Mouse (Mus musculus) liver, embryonic 15.5 days (tissue): ENCODE data around the gene Smox. TPM values are rescaled to one million over a fixed set of nuclear protein-coding genes. Genes with fewer than 3 reads are reported as not detected.

Experiments
- ATAC-seq: fragments of 200-750 bp; cut with Nextera tagmentation; 2 replicates; pipeline ENCODE4 v1.8.0; 2017; ENCODE audit warnings: moderate number of reproducible peaks, mild to moderate bottlenecking, moderate library complexity; ENCODE audit not compliant: insufficient read depth
- H3K27ac ChIP-seq: fragments of 300-500 bp; sonication (generic); replicated peaks from 2 replicates; pipeline ENCODE4 v1.5.1; 2015; ENCODE audit warnings: mild to moderate bottlenecking, inconsistent platforms
- H3K27me3 ChIP-seq: fragments of 300-500 bp; sonication (generic); 2 replicates; pipeline ENCODE4 v1.6.1; 2015; ENCODE audit warnings: mild to moderate bottlenecking, inconsistent platforms
- H3K36me3 ChIP-seq: fragments of 300-500 bp; sonication (generic); replicated peaks from 2 replicates; pipeline ENCODE4 v1.6.1; 2015; ENCODE audit warnings: moderate library complexity, mild to moderate bottlenecking, inconsistent platforms
- H3K4me1 ChIP-seq: fragments of 300-500 bp; sonication (generic); replicated peaks from 2 replicates; pipeline ENCODE4 v1.6.1; 2015; ENCODE audit warnings: inconsistent platforms
- H3K4me2 ChIP-seq: fragments of 300-500 bp; sonication (generic); 2 replicates; pipeline ENCODE4 v1.6.1; 2015; ENCODE audit warnings: moderate library complexity, mild to moderate bottlenecking, inconsistent platforms
- H3K4me3 ChIP-seq: fragments of 300-500 bp; sonication (generic); replicated peaks from 2 replicates; pipeline ENCODE4 v1.5.1; 2015; ENCODE audit warnings: mild to moderate bottlenecking, inconsistent platforms
- H3K9ac ChIP-seq: fragments of 300-500 bp; sonication (generic); 2 replicates; pipeline ENCODE4 v1.6.1; 2015; ENCODE audit warnings: moderate library complexity, mild to moderate bottlenecking, inconsistent platforms
- H3K9me3 ChIP-seq: fragments of 300-500 bp; sonication (generic); replicated peaks from 2 replicates; pipeline ENCODE4 v1.6.1; 2016; ENCODE audit warnings: inconsistent platforms
- WGBS: fragments of 180-500 bp; shearing (Covaris S2); methylation state at CpG from one replicate; pipeline ENCODE4 v1.1.7; 2015; ENCODE audit warnings: mixed read lengths; ENCODE audit not compliant: insufficient replicate concordance; 5-methylcytosine and 5-hydroxymethylcytosine counted together
- polyA plus RNA-seq: library from polyadenylated mRNA; unstranded; fragments of >200 nt; fragmentation: Nextera tagmentation; extraction: Ambion mirVana; gene quantifications from 2 replicates; pipeline ENCODE4 v1.2.1, GENCODE M21; 2015

The Smox gene
- polyA plus RNA-seq, 1 experiment from 2014 or later, result 106 TPM

GRCm38 (mm10) chr2:131552736-131553400, 61.6 kb downstream of the Smox start:
- no peaks in the 10 kb centered on the region for H3K4me1 ChIP-seq
- H3K4me2 ChIP-seq, result no peak overlapping the region
- H3K9me3 ChIP-seq, result no peaks in the 10 kb centered on the region
- 17% methylated on average over 9 of the region's 9 CpGs for WGBS
- H3K27me3 ChIP-seq, result peaks cover 90% of the 10 kb centered on the region
- H3K27ac ChIP-seq, result no peak overlapping the region
- no peak overlapping the region for H3K9ac ChIP-seq
- ATAC-seq, result no peak
- H3K36me3 ChIP-seq, result no peaks in the 10 kb centered on the region
- H3K4me3 ChIP-seq, result no peak overlapping the region

- H3K4me1 ChIP-seq, result peaks cover 7% of the 10 kb centered on the region; the same call in 1 of the 2 replicates
- H3K27ac ChIP-seq, result no peak overlapping the region
- WGBS, result 59% methylated on average over 2 of the region's 2 CpGs
Observed at GRCm38 (mm10) chr2:131557896-131558295, 66.6 kb downstream of the Smox start.

DNA sequence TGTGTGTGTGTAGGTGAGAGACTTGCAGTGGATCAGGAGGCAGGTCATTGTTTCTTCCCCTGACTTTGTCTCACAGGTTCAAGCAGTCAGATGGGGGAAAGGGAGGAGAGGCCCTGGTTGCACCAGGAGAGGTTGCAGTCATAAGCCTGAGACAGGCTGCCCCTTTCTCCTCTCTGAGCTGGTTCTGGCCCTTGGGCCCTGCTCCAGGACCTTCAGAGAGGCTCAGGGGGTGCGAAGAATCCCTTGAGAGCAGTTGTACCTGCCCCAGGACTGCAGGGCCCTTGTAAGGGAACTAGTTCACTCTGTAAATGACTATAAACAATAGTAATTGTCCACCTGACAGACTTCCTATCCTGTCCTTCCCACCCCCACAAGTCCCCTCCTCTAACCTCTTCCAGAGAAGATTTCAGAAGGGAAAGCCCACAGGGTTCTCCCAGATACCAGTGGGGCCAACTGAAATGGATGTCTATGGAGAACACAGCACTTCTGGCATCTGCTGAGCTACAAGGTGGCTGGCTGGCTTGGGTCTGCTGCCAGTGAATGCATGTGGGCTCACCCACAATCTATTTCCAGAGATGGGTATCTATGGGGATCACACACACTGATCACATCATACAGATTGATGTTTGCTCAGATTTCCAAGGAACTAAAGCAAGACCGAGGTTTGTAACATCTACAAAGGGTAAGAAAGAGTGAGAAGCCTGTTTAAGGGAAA, 69.1 kb downstream of the Smox start:
- no peaks in the 10 kb centered on the region for H3K9me3 ChIP-seq
- H3K9ac ChIP-seq, result no peak overlapping the region
- 37% methylated on average over 2 of the region's 2 CpGs for WGBS
- no peak overlapping the region; the same call in 1 of the 2 replicates for H3K4me2 ChIP-seq
- no peak for ATAC-seq
- no peak overlapping the region for H3K27ac ChIP-seq
- H3K4me3 ChIP-seq, result no peak overlapping the region
- H3K36me3 ChIP-seq, result no peaks in the 10 kb centered on the region
- H3K4me1 ChIP-seq, result peaks cover 7% of the 10 kb centered on the region; the same call in 1 of the 2 replicates
- peaks cover 94% of the 10 kb centered on the region for H3K27me3 ChIP-seq

More at GRCm38 (mm10) chr2:131557896-131558295, 66.6 kb downstream of the Smox start:
- no peak for ATAC-seq
- no peaks in the 10 kb centered on the region for H3K9me3 ChIP-seq
- H3K4me2 ChIP-seq, result no peak overlapping the region
- no peak overlapping the region for H3K4me3 ChIP-seq
- no peaks in the 10 kb centered on the region for H3K36me3 ChIP-seq
- peaks cover 91% of the 10 kb centered on the region for H3K27me3 ChIP-seq
- no peak overlapping the region for H3K9ac ChIP-seq

GRCm38 (mm10) chr2:131561344-131561870, 70.1 kb downstream of the Smox start:
- Histone ChIP-seq H3K4me3 (peak overlapping the region; percentile 31; the same call in 1 of the 2 replicates), H3K27ac (no peak overlapping the region), H3K4me2 (peak overlapping the region; percentile 46), H3K27me3 (peaks cover 90% of the 10 kb centered on the region), H3K9me3 (no peaks in the 10 kb centered on the region), H3K9ac (no peak overlapping the region), H3K36me3 (no peaks in the 10 kb centered on the region), H3K4me1 (peaks cover 7% of the 10 kb centered on the region; the same call in 1 of the 2 replicates)
- no peak for ATAC-seq
- 5% methylated on average over 33 of the region's 33 CpGs for WGBS

DNA sequence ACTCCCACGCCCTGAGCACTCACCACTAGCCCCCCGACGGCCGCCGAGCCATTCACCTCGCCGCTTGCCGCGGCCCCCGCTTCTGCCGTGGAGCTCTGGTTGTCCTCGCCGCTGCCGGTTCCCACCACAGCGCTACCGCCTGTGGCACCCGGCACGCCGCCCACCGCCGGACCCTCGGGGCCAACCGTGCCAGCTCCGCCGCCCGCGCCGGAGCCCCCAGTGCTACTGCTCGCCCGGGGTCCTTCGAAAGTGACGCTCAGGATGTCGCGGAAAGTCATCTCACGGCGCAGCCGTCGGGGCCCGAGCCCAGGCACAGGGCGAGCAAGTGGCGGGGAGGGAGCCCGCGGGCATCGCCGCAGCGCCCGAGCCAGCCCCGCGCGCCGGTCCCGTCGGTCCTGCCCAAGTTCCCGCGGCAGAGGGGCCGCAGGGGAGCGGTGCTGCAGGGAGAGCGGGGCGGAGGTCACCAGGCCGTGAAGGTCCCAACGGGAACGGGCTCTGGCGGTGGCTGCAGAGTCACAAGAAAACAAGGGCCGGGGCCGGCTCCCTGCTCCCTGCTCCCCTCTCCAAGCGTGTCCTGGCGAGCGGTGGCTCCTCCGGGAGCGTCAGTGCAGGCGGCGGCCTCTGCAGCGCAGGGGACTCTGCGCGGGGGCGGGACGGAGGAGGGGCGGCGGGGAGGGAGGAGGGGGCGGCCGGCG, 70.7 kb downstream of the Smox start, which contains the start of gene Adra1d:
Gene Adra1d, minus strand, starts transcription at position 393 of the 695 bp plus-strand sequence.
- Histone ChIP-seq H3K36me3 (no peaks in the 10 kb centered on the region), H3K27ac (no peak within 1 kb of the TSS), H3K4me3 (peak within 1 kb of the TSS; percentile 31), H3K4me1 (peaks cover 7% of the 10 kb centered on the region; the same call in 1 of the 2 replicates), H3K9ac (no peak within 1 kb of the TSS), H3K4me2 (peak within 1 kb of the TSS; percentile 46), H3K27me3 (peaks cover 87% of the 10 kb centered on the region), H3K9me3 (no peaks in the 10 kb centered on the region)
- WGBS, result 3% methylated on average over 77 of the region's 82 CpGs
- no peak for ATAC-seq

- Histone ChIP-seq H3K4me1 (peaks cover 7% of the 10 kb centered on the region; the same call in 1 of the 2 replicates), H3K9me3 (no peaks in the 10 kb centered on the region), H3K4me3 (peak overlapping the region; percentile 31), H3K4me2 (peak overlapping the region; percentile 46), H3K36me3 (no peaks in the 10 kb centered on the region), H3K9ac (no peak overlapping the region), H3K27ac (no peak overlapping the region), H3K27me3 (peaks cover 82% of the 10 kb centered on the region)
- WGBS, result 2% methylated on average over 25 of the region's 30 CpGs
- no peak for ATAC-seq
Observed at GRCm38 (mm10) chr2:131562586-131563122, 71.4 kb downstream of the Smox start.

Other genes with a start within 250 kb of the Smox start
- 21.7 and 22.0 TPM in 2 replicates for gene Pank2, start 229.0 kb upstream of the Smox start, polyA plus RNA-seq
- 0.48 and 0.67 TPM in 2 replicates for gene Rnf24, start 138.6 kb upstream of the Smox start, polyA plus RNA-seq
- gene Adra1d, start 70.8 kb downstream of the Smox start, polyA plus RNA-seq, result 0.41 and 0.44 TPM in 2 replicates